Mouse (Mus musculus) bone marrow, adult 2 months (tissue): ENCODE measurements around the gene Rpa1.

Experiments
- CTCF ChIP-seq: fragments of 200-500 bp; IDR thresholded peaks from 2 replicates; pipeline ENCODE4 v1.5.1; 2011; ENCODE audit warnings: low read length, control low read depth; ENCODE audit not compliant: control insufficient read depth, insufficient read depth
- POLR2A ChIP-seq: fragments of 200-500 bp; IDR thresholded peaks from 2 replicates; pipeline ENCODE4 v1.6.1; 2011; ENCODE audit warnings: low read depth, mild to moderate bottlenecking, control low read depth, low read length, borderline replicate concordance; ENCODE audit not compliant: control insufficient read depth

- no peak for TF ChIP-seq CTCF
- no peak for TF ChIP-seq POLR2A
Measured at GRCm38 (mm10) chr11:75304797-75305196, 43.3 kb downstream of the Rpa1 start.
